Mouse (Mus musculus) stomach, postnatal 0 days (tissue): Measurements from ENCODE around the gene Olfr30.

ENCODE experiments used
- CTCF ChIP-seq: IDR thresholded peaks from 2 replicates; pipeline ENCODE4 v1.5.1; 2016; ENCODE audit warnings: antibody characterized with exemption, low read depth, mild to moderate bottlenecking, moderate library complexity
- EP300 ChIP-seq: optimal IDR thresholded peaks from 2 replicates; pipeline ENCODE3; 2016; ENCODE audit warnings: antibody characterized with exemption

- no peak for TF ChIP-seq CTCF
- no peak for TF ChIP-seq EP300
Measured at GRCm38 (mm10) chr11:58418336-58418735, 43.7 kb downstream of the Olfr30 start.
